Mouse (Mus musculus) forebrain, postnatal 0 days (tissue): ENCODE measurements around the gene Gm21994. TPM values are rescaled to one million over a fixed set of nuclear protein-coding genes. Genes with fewer than 3 reads are reported as not detected.

Experiments used
- polyA plus RNA-seq: library from polyadenylated mRNA; unstranded; fragments of >200 nt; fragmentation: Nextera tagmentation; extraction: Ambion mirVana; gene quantifications from 2 replicates; pipeline ENCODE4 v1.2.1, GENCODE M21; 2015
- total RNA-seq: library from RNA; depleted of rRNA; stranded (reverse); fragments of >200 nt; gene quantifications from 2 replicates; pipeline ENCODE4 v1.2.3, GENCODE M21; 2014; rRNA removed

The Gm21994 gene
- total and polyA plus RNA-seq, 2 experiments from 2014 or later: 0.90 to 2.1 TPM

Other genes starting within 250 kb of the Gm21994 start
- gene Zfp120, start 118.9 kb downstream of the Gm21994 start, total RNA-seq: 10.2 and 15.6 TPM in 2 replicates
- 6.3 and 9.0 TPM in 2 replicates for gene Zfp120, start 118.9 kb downstream of the Gm21994 start, polyA plus RNA-seq
- not detected in 2 replicates for gene Gm10770, start 75.9 kb downstream of the Gm21994 start, total RNA-seq
- not detected in 2 replicates for gene Gm10770, start 75.9 kb downstream of the Gm21994 start, polyA plus RNA-seq
- 0.33 TPM in 1 of 2 replicates, not detected in the other for gene Gm14139, start 73.8 kb downstream of the Gm21994 start, total RNA-seq
- gene Gm14139, start 73.8 kb downstream of the Gm21994 start, polyA plus RNA-seq: 0.11 TPM in 1 of 2 replicates, not detected in the other
- gene Zfp937, start 37.5 kb downstream of the Gm21994 start, total RNA-seq: 5.8 and 7.4 TPM in 2 replicates
- gene Zfp937, start 37.5 kb downstream of the Gm21994 start, polyA plus RNA-seq: 4.1 and 6.3 TPM in 2 replicates
- gene Gm14124, start 1.9 kb upstream of the Gm21994 start, total RNA-seq: 0.08 and 0.62 TPM in 2 replicates
- not detected in 2 replicates for gene Gm14124, start 1.9 kb upstream of the Gm21994 start, polyA plus RNA-seq
- gene Gm10130, start 68.1 kb upstream of the Gm21994 start, total RNA-seq: 4.7 TPM in 1 of 2 replicates, not detected in the other
- 1.4 and 1.5 TPM in 2 replicates for gene Gm10130, start 68.1 kb upstream of the Gm21994 start, polyA plus RNA-seq
- 18.3 and 21.6 TPM in 2 replicates for gene 3300002I08Rik, start 107.2 kb upstream of the Gm21994 start, total RNA-seq
- gene 3300002I08Rik, start 107.2 kb upstream of the Gm21994 start, polyA plus RNA-seq: 10.4 and 11.0 TPM in 2 replicates
- 6.6 and 7.4 TPM in 2 replicates for gene Zfp442, start 195.9 kb upstream of the Gm21994 start, total RNA-seq
- 3.2 and 4.5 TPM in 2 replicates for gene Zfp442, start 195.9 kb upstream of the Gm21994 start, polyA plus RNA-seq
- not detected in 2 replicates for gene Zfp345, start 229.5 kb upstream of the Gm21994 start, total RNA-seq
- gene Zfp345, start 229.5 kb upstream of the Gm21994 start, polyA plus RNA-seq: 0.05 TPM in 1 of 2 replicates, not detected in the other